Mouse (Mus musculus) CH12.LX (cell line): ENCODE measurements around the gene Akap2.

ENCODE experiments used
- CHD2 ChIP-seq: IDR thresholded peaks from 2 replicates; pipeline ENCODE4 v1.6.1; 2011; ENCODE audit warnings: low read length, improper control_type of control experiment
- CTCF ChIP-seq, 2 experiments: IDR thresholded peaks in 1 of 2; conservative IDR thresholded peaks in 1 of 2; 2 replicates each; pipeline ENCODE4 v1.5.1; 2011 to 2012; ENCODE audit warnings: low read depth in 2 of 2, low read length in 2 of 2, improper control_type of control experiment in 1 of 2, inconsistent platforms in 1 of 2, mild to moderate bottlenecking in 1 of 2, moderate library complexity in 1 of 2
- EP300 ChIP-seq: IDR thresholded peaks from 2 replicates; pipeline ENCODE4 v1.6.1; 2011; ENCODE audit warnings: low read length, improper control_type of control experiment
- MEF2A ChIP-seq: IDR thresholded peaks from 2 replicates; pipeline ENCODE4 v1.6.1; 2014; ENCODE audit warnings: low read depth, mild to moderate bottlenecking, inconsistent platforms, low read length, improper control_type of control experiment, borderline replicate concordance
- ZKSCAN1 ChIP-seq: IDR thresholded peaks from 2 replicates; pipeline ENCODE4 v1.6.1; 2012; ENCODE audit warnings: low read depth, inconsistent platforms, low read length, improper control_type of control experiment, borderline replicate concordance

DNA sequence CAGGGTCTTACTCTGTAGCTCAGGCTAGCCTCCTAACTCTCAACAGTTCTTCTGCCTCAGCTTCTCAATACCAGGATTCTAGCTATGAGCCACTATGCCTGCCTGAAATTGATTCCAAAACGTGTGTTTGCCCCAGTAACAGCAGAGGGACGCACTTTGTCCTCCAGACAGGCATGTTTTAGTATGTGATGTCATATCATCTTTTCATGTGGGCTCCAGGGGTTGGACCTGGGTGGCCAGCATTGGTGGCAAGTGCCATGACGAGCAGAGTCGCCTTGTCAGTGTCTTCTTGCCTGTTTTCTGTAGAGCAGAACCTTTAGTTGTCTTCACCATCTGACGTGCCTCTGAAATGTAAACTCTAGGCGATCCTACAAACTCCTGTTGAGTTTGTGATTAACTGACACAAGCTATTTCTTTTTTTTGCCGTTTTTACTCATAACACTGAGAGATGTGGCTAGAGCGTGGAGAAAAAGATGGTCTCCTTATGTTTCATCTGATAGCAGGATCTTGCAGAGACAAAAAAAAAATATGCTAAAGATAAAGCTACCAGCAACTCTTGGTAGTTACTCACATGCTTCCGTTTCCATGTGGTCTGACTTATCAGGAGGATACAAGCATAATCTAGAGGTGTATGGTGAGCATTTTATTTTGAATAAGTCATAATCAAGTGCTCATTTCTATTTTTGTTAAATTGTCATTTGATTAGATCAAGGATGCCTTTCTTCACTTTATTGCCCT lies 80.3 kb downstream of the Akap2 start:
- TF ChIP-seq CTCF (conservative IDR thresholded peaks at IDR 0.05 in 1 of 2, IDR thresholded peaks at IDR 0.05 in 1 of 2; ENCODE audit: low read depth in 2 of 2, low read length in 2 of 2) (no peak), MEF2A (no peak), CHD2 (no peak), ZKSCAN1 (no peak), EP300 (no peak)
